Mouse (Mus musculus): ENCODE results near the gene Lrrc8e.

The Lrrc8e gene

DNA sequence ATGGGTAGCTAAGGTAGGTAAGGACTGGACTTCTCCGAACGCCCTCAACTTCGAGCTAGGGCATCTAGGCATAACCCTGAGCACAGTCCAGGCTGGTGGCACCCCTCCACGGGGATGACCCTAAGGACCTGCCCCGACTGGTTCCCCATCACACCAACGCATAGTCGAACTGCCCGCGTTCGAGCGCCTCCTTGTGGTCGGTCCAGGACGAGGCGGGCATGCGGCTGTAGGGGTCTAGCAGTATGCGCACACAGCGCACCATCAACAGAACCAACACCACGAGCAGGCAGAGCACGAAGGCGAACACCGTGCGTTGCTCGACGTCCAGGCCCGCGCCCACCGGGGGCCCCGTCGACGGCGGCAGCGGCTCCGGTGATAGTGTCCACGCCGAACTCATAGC is 31.6 kb downstream of the Lrrc8e start:
- DNase-seq (ENCODE audit: low spot score): peak; percentile 78

GRCm38 (mm10) chr8:4258678-4259077 is 32.1 kb downstream of the Lrrc8e start:
- DNase-seq (ENCODE audit: low spot score): no peak

- peak; percentile 97 for DNase-seq (ENCODE audit: low spot score)
Measured at GRCm38 (mm10) chr8:4259125-4259804, 32.6 kb downstream of the Lrrc8e start, which contains the start of gene Ctxn1. Gene Ctxn1, minus strand, starts transcription at chr8:4259274.

- DNase-seq (ENCODE audit: low spot score): no peak
Measured at GRCm38 (mm10) chr8:4259805-4260170, 33.2 kb downstream of the Lrrc8e start.

DNA sequence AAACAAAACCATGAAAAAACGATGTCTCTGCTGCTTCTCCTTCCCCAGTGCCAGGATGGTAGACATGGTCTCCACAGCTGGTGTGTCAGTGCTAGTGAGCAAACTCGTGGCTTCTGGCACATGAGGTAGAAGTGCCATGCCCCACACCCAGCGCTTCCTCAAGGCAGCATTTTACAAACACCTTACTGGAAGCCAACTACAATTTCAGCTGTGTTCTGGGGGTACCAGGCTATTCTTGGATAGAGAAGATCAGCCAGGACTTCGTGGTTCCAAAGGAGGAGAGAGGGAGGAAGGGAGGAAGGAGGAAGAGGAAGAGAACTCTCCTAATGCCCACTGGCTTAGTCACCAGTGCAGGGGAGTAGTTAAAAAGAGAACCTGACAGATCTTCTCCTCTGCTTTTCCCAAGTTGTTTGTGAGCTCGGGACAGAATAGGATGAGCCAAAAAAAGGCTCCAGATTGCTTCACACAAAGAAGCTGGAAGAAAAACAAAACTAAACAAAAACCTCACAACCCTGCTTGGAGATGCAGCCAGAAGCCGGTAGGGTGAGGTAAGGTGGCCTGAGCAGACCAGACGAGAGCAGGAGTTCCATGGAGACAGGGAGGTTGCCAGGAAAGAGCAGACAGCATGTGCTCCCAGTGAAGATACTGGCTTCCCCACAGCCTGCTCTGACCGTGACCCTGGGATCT is 36.6 kb downstream of the Lrrc8e start:
- DNase-seq (ENCODE audit: low spot score): no peak

DNA sequence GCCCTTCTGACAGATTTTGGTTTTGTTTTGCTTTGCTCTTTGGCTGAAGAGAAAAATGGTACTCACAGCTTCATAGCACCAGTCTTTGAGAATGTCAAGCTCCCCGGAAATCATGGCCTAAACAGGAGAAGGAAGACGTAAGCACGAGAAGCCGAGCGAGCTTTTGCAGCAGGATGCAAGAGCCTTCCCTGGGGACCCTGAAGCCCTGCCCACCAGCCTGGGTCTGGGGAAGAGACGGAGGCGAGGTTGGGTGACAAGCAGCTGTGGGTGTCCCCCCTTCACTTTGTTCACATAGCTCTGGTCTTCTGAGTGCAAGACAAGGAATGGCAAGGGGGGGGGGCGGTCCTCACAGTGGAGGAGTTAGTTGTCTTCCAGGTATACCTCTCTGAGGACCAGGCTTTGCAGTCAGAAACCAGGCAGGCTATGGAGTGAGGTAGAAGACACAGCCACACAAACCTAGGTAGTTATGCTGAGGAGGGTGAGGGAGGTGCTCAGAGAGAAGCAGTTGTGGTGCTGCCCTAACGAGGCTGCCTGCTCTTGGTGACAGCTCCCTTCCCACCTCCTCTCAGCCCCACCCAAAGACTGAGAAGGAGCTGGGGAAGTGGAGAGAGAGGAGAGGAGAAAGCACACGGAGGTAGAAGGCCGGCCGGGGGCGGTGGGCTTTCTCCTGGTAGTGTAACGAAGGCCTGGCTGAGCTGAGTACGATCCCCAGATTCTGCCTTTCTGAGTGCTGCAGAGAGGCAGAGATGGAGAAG is 38.7 kb downstream of the Lrrc8e start:
- no peak for DNase-seq (ENCODE audit: low spot score)

GRCm38 (mm10) chr8:4267627-4268026 is 41.0 kb downstream of the Lrrc8e start:
- DNase-seq (ENCODE audit: low spot score): no peak

DNA sequence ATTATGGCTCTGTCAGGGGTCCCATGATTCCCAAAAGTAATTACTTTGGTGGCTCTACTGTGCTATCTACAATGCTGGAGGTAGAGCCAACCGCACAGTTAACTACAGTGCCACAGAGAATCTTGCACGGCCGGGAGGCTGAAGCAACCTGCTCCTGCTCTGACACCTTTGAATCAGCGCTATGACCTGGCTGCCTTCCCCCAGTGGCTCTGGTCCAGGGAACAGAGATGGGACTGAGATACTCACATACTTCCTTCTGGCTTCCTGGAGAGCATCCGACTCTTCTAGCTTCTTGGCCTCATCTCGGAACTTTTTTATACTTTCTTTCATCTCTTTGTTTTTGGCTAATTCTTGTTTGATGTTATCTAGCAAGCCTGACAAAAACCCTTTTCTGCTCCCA is 43.0 kb downstream of the Lrrc8e start:
- no peak for DNase-seq (ENCODE audit: low spot score)

DNA sequence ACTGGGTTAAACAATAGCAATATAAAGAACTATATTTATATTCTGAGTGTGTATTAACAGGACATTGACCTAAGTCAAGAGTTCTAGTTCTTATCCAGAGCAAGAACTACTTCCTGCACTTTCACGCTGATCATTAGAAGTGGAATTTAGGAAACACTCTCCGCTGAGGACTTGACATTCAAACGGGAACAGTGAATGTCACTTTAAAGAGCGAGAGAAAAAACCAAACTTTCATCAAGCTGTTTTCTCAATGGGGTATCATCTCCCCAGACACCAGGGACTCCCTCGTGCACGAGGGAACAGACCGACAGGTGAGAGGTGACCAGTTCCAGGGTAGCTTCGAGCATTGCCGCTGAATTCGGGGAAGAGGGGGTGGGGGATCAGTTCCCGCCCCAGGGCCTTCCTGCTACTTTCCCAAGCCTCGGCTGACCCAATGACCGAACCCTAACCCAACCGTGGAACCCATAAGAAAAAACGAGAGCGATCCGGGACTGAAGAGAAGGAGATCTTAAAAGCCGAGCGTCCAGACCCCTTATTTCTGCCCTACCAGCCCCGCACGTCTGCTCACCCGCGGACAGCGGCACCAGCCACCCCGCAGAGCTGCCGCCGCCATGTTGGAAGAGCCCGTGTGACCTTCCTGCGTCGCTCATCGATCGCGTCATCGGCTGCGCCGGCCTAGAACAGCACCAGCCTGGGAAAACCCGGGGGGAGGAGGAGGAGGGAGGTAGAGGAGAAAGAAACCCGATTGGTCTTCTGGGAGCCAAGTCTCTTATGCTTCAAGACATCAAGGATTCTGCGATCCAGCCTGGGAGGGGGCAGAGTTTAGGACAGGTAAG is 48.9 kb downstream of the Lrrc8e start, which contains the start of gene Timm44:
Gene Timm44, minus strand, starts transcription at position 639 of the 836 bp plus-strand sequence.
- DNase-seq (ENCODE audit: low spot score): peak; percentile 96

- DNase-seq (ENCODE audit: low spot score): no peak
Measured at GRCm38 (mm10) chr8:4276111-4276465, 49.5 kb downstream of the Lrrc8e start.

Data from urinary bladder, postnatal 14 days (tissue).